Mouse (Mus musculus) adipocyte (in vitro differentiated cells): ENCODE measurements around the gene Dkk3.
"Not testable (repeated sequence)": the region's sequence is repeated elsewhere in the genome, so short reads cannot be mapped to it uniquely, and the experiment has no call there.

ENCODE experiments used
- DNase-seq: peaks from one replicate; pipeline ENCODE4 v3.0.0-alpha.2; 2016; ENCODE audit warnings: low spot score

Gene Dkk3

DNA sequence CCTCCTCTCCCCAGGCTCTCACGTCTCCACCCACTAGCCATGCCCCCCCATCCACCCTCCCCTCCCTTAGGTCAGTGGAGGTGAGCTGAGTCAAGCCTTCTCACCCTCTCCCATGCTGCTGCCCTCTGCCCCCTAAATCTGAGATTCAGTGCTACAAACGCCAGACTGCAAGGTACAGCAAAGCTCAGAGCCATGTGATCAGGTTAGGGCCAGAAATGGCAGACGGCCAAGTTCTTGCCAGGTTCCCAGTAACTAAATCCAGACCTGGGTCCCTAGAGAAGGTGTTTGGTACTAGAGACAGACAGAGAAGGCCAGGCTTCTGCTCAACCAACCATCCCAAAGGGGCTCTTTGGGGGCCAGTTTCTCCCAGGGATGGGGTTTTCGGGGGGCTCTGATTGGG is 30.0 kb downstream of the Dkk3 start:
- no peak for DNase-seq

DNA sequence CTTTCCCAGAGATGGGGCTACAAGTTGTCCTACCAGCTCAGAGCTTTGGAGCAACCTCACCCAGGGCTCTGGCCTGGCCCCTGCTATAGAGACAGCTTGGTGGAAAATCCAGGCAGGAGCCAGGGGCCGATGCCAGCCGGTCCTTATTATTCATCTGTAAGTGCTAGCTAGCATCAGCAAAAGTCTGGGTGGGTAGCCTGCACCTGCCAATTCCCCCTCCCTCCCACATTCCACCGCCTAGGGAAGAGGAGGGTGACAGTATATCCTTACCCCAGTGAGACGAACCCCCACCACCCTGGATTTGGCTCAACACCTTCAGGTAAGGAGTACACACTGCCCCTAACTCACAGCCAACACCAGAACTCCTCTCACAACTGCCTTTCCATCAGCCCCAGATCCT is 30.9 kb downstream of the Dkk3 start:
- DNase-seq, result no peak

DNA sequence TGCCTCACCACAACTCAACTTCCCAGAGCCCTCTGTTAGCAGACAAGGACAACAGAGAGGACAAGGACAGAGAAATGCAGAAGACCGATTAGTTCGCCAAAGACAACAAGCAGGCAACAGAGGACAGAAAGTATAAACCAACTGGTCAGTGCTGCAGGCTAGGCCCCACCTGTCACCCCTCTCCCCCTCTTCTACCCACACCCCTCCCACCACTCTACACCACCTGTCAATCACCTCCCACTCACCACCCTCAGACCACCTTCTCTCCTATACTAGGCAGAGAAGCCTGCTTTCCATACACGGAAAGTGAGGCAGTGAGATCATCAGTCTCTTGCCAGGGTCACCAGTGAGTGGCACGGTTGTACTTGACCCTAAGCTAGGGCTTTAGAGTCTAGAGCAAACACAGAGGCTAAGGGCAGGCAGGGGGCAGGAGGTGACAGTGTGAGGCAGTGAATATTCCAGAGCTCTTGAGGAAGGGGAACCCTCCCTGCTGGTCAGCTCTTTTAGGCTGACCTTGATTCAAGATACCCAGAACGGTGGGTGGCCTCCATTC is 31.7 kb downstream of the Dkk3 start:
- no peak for DNase-seq

GRCm38 (mm10) chr7:112125625-112126260 is 33.1 kb downstream of the Dkk3 start:
- DNase-seq, result peak; percentile 27

DNA sequence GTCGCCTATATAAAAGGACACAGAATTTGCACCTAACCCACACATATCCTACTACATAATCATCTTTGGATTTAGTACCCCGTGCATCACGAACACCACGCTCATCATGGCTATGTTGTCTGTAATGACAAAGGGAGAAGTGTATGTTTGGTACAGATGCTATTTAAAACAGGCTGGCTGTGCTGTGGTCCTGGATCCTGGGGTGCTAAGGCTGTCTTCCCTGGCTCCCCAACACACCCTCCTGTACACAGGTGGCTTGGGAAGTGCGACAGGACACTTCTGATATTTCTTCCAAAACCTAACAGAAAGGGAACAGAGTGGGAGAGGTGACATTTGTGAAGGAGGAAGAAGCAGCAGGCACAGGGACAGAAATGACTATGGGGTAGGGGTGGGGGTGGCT is 35.2 kb downstream of the Dkk3 start:
- DNase-seq, result no peak

DNA sequence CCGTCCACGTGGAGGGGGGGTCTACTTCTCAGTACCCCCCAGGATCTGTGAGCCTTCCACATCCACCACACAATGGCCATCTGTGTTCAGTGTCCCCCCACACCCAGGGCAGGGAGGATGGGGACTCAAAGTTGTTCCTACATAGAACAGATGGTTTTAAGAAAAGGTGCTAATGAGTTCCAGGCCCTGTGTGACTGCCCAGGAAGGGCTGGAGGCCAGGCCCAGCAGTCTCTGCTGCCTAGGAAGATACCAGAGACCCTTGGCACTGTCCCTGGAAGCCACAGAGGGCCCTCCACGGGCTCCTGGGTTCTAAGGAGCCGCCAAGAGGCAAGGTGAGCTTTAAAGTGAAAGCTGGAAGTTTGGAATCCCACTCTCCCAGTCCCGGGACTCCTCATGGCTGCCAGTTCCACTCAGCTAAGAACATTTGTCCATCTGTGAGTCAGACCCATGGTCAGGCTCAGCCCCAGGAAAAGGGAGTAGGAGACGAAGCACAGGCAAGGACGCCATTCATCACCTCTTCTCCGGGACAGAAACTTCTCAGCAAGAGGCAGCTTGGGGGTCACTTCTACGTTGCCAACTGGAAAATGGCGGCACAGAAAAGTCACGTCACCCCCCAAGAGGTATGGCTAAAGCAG is 36.9 kb downstream of the Dkk3 start:
- no peak for DNase-seq

DNA sequence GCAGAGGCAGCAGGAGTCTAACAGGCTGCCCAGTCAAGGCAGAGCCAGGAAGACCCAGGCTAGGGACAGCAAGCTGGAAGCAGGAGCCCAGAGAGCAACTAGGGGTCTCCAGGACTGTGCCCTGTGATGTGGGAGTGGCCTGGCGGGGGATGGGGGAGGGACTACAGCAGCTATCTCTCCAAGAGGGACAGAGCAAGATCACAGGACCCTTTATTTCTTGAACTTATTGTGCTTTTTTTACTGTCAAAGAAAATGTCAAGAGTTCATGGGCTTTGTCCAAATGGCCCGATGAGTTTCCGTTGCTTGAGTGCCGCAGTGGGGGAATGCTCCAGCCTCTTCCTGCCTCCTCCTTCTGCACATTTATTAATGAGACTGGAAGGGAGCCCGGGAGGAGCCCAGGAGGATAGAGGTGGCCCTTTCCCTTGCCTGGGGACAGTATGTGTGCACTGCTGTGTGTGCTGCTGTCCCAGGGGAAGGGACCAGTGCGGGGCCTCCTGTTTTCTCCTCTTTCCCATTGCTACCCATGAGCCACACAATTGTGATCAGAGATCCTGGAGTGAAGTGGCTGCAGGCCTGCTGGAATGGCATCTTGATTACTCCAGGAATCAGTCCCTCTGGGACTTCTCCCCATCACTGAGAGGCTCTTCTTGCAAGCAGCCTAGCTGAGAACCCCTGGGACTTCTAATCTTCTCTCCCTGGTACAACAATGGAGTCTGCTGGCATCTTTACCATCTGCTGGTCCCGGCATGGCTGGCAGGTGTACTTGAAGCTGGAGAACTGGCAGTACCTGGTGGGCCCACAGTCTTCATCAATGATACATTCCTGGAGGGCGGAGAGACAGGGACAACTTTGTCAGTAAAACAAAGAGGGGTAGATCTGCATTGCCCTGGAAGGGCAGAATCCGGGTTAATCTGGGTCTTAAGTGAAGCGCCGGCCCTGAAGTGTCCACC is 37.7 kb downstream of the Dkk3 start:
- no peak for DNase-seq

GRCm38 (mm10) chr7:112119248-112119647 is 39.6 kb downstream of the Dkk3 start:
- DNase-seq, result no peak

DNA sequence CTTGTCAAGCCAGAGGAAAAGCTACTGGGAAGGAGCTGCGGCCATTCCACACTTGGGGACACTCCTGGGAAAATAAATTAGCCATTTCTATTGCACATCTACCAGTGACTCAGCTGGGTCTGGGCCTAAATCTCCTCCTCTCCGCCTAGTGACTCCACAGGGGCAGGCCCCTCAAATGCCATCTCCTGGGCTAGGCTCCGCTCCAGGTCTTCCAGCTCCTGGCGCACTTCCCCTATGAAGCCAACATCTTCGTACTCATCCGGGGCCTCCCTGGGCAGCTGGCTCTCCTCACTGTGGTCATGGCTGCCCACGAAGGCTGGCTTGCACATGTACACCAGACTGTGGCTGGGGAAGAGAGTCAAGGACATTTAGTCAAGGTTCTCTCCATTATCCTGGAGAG is 40.8 kb downstream of the Dkk3 start:
- no peak for DNase-seq

GRCm38 (mm10) chr7:112117501-112117900 is 41.4 kb downstream of the Dkk3 start:
- no peak for DNase-seq

- DNase-seq, result no peak
These were observed 48.1 kb downstream of the Dkk3 start for GRCm38 (mm10) chr7:112110638-112111372.

DNA sequence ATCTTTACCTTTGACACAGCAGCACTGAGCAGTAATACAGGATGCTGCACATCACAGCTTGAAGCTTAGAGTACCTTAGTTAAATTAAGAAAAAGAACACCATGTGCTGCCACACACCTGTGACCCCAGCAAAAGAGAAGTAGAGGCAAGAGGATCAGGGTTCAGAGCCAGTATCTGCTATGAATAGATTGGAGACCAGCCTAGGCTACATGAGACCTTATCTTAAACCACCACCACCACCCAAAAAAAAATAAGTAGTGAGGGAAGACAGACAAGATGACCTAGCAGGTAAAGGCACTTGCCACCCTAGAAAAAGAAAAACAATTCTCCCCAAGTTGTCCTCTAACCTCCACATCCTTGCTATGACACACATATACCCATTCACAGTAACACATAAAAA is 50.1 kb downstream of the Dkk3 start:
- no peak for DNase-seq

DNA sequence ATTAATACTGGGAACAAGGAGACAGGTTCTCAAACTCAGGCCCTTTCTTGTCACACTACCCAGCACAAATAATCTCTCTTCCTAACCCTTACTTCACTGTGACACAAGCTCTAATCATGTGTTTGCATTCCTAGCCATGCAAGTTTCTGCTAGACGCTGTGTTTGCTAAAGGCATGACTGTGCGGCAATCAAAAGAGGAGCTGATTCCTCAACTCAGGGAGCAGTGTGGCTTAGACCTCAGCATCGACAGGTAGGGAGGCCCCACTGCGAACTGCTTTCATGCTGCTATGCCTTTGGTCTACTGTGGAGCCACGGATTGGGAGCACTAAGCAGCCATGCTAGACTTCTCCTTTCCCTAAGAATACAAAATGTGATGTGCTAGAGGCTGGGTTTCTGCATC is 55.0 kb downstream of the Dkk3 start:
- DNase-seq, result no peak

- DNase-seq, result no peak
These were observed 55.9 kb downstream of the Dkk3 start for GRCm38 (mm10) chr7:112102933-112103332.

DNA sequence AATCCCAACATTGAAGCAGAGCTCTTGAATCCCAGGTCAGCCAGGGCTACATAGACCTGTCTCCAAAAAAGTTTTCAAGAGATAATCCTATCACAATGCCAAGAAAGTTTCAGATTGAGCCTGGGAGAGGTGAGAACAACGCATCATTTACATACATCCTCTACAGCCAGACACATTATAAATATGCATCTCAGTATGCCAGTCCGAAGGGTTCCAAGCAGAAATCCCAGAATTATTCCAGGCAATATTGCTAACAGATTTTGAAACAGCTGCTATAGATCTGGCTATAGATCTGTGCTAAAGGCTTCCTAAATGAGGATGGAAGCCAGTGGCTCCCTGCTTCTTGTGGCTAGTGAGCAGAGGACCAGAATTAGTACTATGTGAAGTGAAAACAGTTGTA is 58.0 kb downstream of the Dkk3 start:
- no peak for DNase-seq

DNA sequence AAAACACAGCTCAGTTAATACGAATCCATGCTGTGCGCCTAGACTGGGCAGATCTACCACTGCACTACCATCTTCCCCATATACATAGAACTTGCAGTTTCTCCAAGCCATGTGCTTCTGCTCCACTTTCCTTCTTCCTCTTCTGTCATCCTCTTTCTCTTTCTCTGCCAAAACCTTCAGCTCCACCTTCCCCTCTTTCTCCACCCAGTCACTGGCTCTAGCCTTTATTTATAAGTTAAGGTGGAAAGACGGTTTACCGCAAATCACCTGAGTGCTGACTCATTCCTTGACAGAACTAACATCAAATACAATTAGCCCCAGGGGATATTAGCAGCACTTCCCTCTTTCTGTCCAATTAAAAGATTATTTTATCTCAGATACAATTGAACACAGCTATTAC is 63.9 kb downstream of the Dkk3 start:
- DNase-seq, result not testable (repeated sequence)

- DNase-seq, result no peak
These were observed 72.7 kb downstream of the Dkk3 start for GRCm38 (mm10) chr7:112086186-112086585.

DNA sequence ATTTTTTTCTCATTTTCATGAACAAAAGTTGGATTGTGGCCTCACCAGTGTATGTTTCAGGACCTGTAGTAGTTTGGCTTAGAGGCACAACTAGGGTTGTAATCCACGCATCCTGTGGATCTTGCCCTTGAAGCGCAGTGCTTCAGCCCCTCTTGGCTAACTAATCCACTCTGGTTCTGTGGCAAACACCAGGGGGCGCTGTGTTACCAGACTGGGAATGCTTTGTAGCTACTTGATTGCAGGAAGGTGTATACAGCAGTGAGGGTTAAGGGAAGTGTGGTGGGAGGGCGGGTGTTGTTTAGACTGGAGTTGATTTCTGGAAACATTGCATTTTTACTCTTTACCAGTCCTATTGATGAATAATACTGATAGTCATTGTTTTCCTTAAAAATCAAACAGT is 73.8 kb downstream of the Dkk3 start:
- DNase-seq, result peak; percentile 77

DNA sequence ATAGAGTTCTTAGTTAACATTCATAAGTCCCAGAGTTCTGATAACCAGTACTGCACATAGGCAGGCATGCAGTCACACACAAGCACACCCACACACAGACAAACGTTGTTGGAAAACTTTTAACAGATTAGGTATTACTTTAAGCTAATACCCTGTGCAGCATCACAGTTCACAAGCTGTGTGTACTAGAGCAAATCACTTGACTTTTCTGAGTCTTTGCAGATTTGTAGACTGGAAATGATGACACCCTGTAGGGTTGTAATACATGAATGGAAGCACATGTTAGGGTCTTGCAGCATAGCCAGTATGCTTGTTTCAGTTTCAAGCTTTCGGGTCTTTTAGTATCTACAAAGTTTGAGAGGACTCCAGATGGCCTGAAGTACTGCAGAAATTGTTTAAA is 74.6 kb downstream of the Dkk3 start:
- DNase-seq, result no peak

DNA sequence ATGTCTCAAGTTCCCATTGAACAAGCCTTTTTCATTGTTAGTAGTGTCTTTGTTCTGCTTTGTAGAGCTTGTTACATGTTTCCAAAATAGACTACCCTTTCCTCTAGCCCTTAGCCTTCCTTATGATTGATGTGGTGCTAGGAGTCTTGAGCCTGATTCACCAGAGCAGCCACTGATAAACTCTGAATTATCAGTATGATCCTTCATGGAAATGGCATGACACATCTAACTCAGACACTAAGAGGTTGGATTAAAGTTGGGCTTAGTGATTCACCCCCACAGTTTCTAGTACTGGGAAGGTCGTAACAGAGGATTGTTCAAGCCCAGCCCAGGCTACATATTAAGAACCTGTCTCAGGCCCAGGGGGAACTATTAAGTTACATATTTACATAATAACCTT is 76.2 kb downstream of the Dkk3 start:
- DNase-seq, result no peak

- no peak for DNase-seq
These were observed 84.0 kb downstream of the Dkk3 start for GRCm38 (mm10) chr7:112074868-112075267.
